Mouse (Mus musculus) layer of hippocampus, adult 6 months (tissue): Measurements from ENCODE around the gene Stpg3. TPM values are rescaled to one million over a fixed set of nuclear protein-coding genes. Genes with fewer than 3 reads are reported as not detected.

Experiments
- long read RNA-seq, 2 experiments: library from polyadenylated mRNA; unstranded; transcript quantifications; one replicate each; pipeline ENCODE4 v2.0.0; 2019 to 2020
- polyA plus RNA-seq: library from polyadenylated mRNA; unstranded; fragments of <200 nt; fragmentation: Nextera tagmentation; gene quantifications from 2 replicates; pipeline ENCODE4 v1.2.3, GENCODE M21; 2021

Gene Stpg3
- polyA plus RNA-seq, result not detected in 2 replicates
- long read RNA-seq, experiment 1, result 0 reads
- long read RNA-seq, experiment 2, result 0 reads

GRCm38 (mm10) chr2:25214444-25214843, at the start of gene Stpg3:
Stpg3 (minus strand) TSS chr2:25214637.

GRCm38 (mm10) chr2:25262291-25262767, 47.9 kb upstream of the Stpg3 start, which contains the start of gene Tprn:
Tprn (plus strand) TSS chr2:25262618.

GRCm38 (mm10) chr2:25255284-25255779, 40.9 kb upstream of the Stpg3 start, which contains the start of gene Tmem203:
Tmem203 (plus strand) TSS chr2:25255439.

GRCm38 (mm10) chr2:25246183-25247072, 32.0 kb upstream of the Stpg3 start, which contains the start of gene AL732309.1:
AL732309.1 (minus strand) TSS chr2:25246863.

GRCm38 (mm10) chr2:25242101-25242506, 27.7 kb upstream of the Stpg3 start, which contains the start of the genes Rnf208 and Cysrt1:
Rnf208 (plus strand) TSS chr2:25242255.
Cysrt1 (minus strand) TSS chr2:25242452.

GRCm38 (mm10) chr2:25236614-25237013, 22.2 kb upstream of the Stpg3 start, which contains the start of gene Rnf224:
Rnf224 (minus strand) TSS chr2:25236787.

GRCm38 (mm10) chr2:25234050-25234449, 19.6 kb upstream of the Stpg3 start, which contains the start of gene Slc34a3:
Slc34a3 (minus strand) TSS chr2:25234364.

GRCm38 (mm10) chr2:25224492-25224765, 10.0 kb upstream of the Stpg3 start, which contains the start of gene Tubb4b:
Tubb4b (minus strand) TSS chr2:25224702.

GRCm38 (mm10) chr2:25218445-25218844, 4.0 kb upstream of the Stpg3 start, which contains the start of gene Fam166a:
Fam166a (plus strand) TSS chr2:25218745.

GRCm38 (mm10) chr2:25211121-25211670, 3.2 kb downstream of the Stpg3 start, which contains the start of gene Nelfb:
Nelfb (minus strand) TSS chr2:25211489.

GRCm38 (mm10) chr2:25196172-25196954, 18.1 kb downstream of the Stpg3 start, which contains the start of gene Tor4a:
Tor4a (minus strand) TSS chr2:25196886.

GRCm38 (mm10) chr2:25180478-25180903, 33.9 kb downstream of the Stpg3 start, which contains the start of gene Nrarp:
Nrarp (plus strand) TSS chr2:25180758.

Other genes with a start within 250 kb of the Stpg3 start
- 199 and 200 TPM in 2 replicates for gene Mrpl41, start 239.5 kb downstream of the Stpg3 start, polyA plus RNA-seq
- gene Pnpla7, start 238.6 kb downstream of the Stpg3 start, polyA plus RNA-seq, result 8.6 and 11.2 TPM in 2 replicates
- gene Nsmf, start 160.3 kb downstream of the Stpg3 start, polyA plus RNA-seq, result 596 and 716 TPM in 2 replicates
- gene Entpd8, start 134.3 kb downstream of the Stpg3 start, polyA plus RNA-seq, result not detected in 2 replicates
- gene Noxa1, start 119.5 kb downstream of the Stpg3 start, polyA plus RNA-seq, result not detected in 2 replicates
- gene Nrarp, start 33.9 kb downstream of the Stpg3 start, polyA plus RNA-seq, result 3.4 and 5.2 TPM in 2 replicates
- 2.4 and 3.3 TPM in 2 replicates for gene Tor4a, start 17.8 kb downstream of the Stpg3 start, polyA plus RNA-seq
- 32.7 and 34.5 TPM in 2 replicates for gene Nelfb, start 3.1 kb downstream of the Stpg3 start, polyA plus RNA-seq
- 12.9 and 15.7 TPM in 2 replicates for gene Fam166a, start 4.1 kb upstream of the Stpg3 start, polyA plus RNA-seq
- 531 and 583 TPM in 2 replicates for gene Tubb4b, start 10.1 kb upstream of the Stpg3 start, polyA plus RNA-seq
- gene Slc34a3, start 19.7 kb upstream of the Stpg3 start, polyA plus RNA-seq, result 0.45 TPM in 2 replicates
- not detected in 2 replicates for gene Rnf224, start 22.1 kb upstream of the Stpg3 start, polyA plus RNA-seq
- gene Rnf208, start 27.6 kb upstream of the Stpg3 start, polyA plus RNA-seq, result 52.0 and 62.6 TPM in 2 replicates
- gene Cysrt1, start 27.8 kb upstream of the Stpg3 start, polyA plus RNA-seq, result not detected in 2 replicates
- gene AL732309.1, start 32.2 kb upstream of the Stpg3 start, polyA plus RNA-seq, result 0.79 and 1.6 TPM in 2 replicates
- gene Tmem203, start 40.8 kb upstream of the Stpg3 start, polyA plus RNA-seq, result 30.8 and 34.2 TPM in 2 replicates
- gene Tprn, start 48.0 kb upstream of the Stpg3 start, polyA plus RNA-seq, result 12.5 and 13.7 TPM in 2 replicates
- gene Ssna1, start 57.8 kb upstream of the Stpg3 start, polyA plus RNA-seq, result 76.5 and 79.6 TPM in 2 replicates
- 32.4 and 34.4 TPM in 2 replicates for gene Anapc2, start 57.8 kb upstream of the Stpg3 start, polyA plus RNA-seq
- not detected in 2 replicates for gene Tmem210, start 73.5 kb upstream of the Stpg3 start, polyA plus RNA-seq
- 0.26 and 0.28 TPM in 2 replicates for gene Lrrc26, start 75.3 kb upstream of the Stpg3 start, polyA plus RNA-seq
- 101 and 125 TPM in 2 replicates for gene Grin1, start 104.5 kb upstream of the Stpg3 start, polyA plus RNA-seq
- gene Man1b1, start 117.7 kb upstream of the Stpg3 start, polyA plus RNA-seq, result 13.0 and 18.8 TPM in 2 replicates
- gene Dpp7, start 141.7 kb upstream of the Stpg3 start, polyA plus RNA-seq, result 17.5 and 27.1 TPM in 2 replicates
- gene Uap1l1, start 151.0 kb upstream of the Stpg3 start, polyA plus RNA-seq, result 26.0 and 26.4 TPM in 2 replicates
- gene Sapcd2, start 157.7 kb upstream of the Stpg3 start, polyA plus RNA-seq, result 2.3 and 2.4 TPM in 2 replicates
- gene Entpd2, start 181.2 kb upstream of the Stpg3 start, polyA plus RNA-seq, result 21.4 and 46.8 TPM in 2 replicates
- 292 and 359 TPM in 2 replicates for gene Npdc1, start 184.7 kb upstream of the Stpg3 start, polyA plus RNA-seq
- gene Fut7, start 208.6 kb upstream of the Stpg3 start, polyA plus RNA-seq, result 0.06 and 0.20 TPM in 2 replicates
- gene Abca2, start 214.1 kb upstream of the Stpg3 start, polyA plus RNA-seq, result 33.0 and 34.1 TPM in 2 replicates
- 0.70 and 9.1 TPM in 2 replicates for gene Clic3, start 242.2 kb upstream of the Stpg3 start, polyA plus RNA-seq
- 111 and 116 TPM in 2 replicates for gene Paxx, start 246.5 kb upstream of the Stpg3 start, polyA plus RNA-seq